Mouse (Mus musculus) urinary bladder, postnatal 25 days (tissue): ENCODE data around the gene Slc35g2.

Experiments
- DNase-seq: peaks from one replicate; pipeline ENCODE4 v3.0.0; 2022; ENCODE audit warnings: low spot score

Slc35g2 gene

GRCm38 (mm10) chr9:100558991-100559390 is 11.9 kb downstream of the Slc35g2 start:
- DNase-seq, result no peak

DNA sequence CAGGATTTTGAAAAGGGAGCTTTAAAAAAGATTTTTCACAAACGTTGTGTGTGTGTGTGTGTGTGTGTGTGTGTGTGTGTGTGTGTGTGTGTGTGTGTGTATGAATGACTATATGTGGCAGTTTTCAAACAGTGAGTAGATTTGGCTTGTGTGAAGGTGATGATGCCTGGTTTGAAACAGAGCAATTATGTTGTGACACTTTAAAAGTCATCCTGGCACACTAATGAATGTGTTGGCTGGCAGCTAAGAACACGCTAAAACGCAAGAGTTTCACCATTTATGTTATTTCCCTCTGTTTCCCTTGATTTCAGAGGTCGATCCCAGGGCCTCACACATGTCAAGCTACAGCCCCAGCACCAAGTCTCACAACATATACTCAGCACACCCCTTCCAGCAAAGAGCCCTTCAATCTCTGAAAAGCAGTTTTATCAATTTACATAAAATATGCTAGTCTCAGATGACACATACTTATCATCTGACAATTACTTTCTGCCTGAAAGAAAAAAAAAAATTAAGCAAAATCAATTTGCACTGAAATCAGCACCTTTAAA is 12.8 kb downstream of the Slc35g2 start:
- DNase-seq, result no peak

- DNase-seq, result no peak
These were observed 15.2 kb downstream of the Slc35g2 start for GRCm38 (mm10) chr9:100555686-100556085.

DNA sequence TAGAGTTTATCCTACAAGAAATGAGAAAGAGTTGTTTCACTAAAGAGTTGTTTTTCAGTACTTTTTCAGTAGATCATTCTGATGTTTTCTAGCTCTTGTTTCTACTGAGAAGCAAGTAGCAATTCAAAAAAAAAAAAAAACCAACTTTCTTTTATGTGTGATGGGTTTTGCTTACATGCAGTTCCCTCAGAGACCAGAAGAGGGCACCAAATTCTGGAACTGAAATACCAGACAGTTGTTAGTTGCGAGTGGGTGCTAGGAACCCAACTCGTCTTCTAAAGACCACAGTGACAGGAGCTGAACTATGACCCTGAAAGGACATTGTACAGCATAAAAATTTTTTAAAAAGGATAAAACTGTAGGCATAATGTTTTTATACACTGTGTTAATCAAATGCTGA is 22.6 kb downstream of the Slc35g2 start:
- DNase-seq, result no peak

DNA sequence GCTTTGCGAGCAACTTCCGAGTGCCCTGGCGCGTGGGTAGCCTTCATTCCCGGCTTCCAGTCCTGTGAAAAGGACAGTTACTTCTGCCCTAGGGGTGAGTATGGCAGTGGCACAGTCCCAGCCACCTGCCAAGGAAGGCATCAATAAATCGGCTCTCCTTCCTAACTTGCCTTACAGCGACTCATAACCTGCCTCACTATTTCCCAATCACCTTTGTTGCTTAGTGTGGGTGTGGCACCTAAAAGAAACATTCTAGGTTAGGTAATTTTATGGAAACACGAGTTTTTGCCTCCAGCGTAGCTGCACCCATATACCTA is 24.3 kb downstream of the Slc35g2 start:
- no peak for DNase-seq

GRCm38 (mm10) chr9:100545715-100546593 is 24.9 kb downstream of the Slc35g2 start, which contains the start of gene Nck1:
Nck1 (minus strand) TSS chr9:100546134.
- DNase-seq, result peak; percentile 98

- no peak for DNase-seq
These were observed 25.8 kb downstream of the Slc35g2 start for GRCm38 (mm10) chr9:100544948-100545714.

DNA sequence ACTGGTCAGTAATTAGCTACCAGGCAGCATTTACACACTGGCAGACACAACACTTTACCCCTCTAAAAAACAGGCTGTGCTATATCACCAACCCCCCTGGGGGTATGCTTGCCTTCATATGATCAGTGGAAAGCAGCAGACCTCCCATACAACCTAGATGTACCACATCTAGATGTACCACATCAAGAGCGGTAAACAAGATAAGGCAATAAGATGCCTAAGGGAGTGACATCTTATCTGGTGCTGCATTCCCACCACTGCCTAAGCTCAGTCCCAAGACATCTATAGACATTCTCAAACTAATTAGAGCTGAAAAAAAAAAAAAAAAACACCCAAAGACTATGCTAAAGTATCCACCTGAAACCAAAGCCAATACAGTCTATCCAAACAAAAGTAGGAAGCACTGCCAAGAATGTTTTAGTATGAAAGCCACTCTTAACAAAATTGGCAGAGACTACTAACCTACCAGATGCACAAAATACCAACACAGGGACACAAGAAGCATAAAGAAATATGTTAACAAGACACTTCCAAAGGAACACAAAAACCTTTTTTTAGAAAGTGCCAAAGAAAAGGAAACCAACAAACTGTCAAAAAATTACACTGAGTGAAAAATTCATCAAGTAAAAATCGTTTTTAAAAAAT is 35.1 kb downstream of the Slc35g2 start:
- no peak for DNase-seq

DNA sequence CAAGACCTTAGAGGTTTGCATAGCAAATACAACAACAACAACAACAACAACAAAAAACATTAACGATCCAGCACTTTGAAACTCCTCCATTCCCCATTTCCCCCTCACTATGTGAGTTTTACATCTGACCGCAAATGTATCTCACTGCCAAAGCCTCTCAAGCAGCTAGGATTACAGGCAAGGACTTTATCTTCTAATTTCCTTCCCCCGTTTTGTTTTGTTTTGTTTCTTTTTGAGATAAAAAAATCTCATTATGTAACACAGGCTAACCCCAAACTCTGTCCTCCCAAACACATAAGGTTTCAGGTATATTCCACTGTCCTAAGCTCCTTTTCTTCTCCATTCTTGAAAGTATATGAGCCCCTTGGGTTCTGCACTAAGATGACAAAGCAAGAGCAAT is 36.2 kb downstream of the Slc35g2 start:
- no peak for DNase-seq

- DNase-seq, result no peak
These were observed 37.9 kb downstream of the Slc35g2 start for GRCm38 (mm10) chr9:100532847-100533505.

DNA sequence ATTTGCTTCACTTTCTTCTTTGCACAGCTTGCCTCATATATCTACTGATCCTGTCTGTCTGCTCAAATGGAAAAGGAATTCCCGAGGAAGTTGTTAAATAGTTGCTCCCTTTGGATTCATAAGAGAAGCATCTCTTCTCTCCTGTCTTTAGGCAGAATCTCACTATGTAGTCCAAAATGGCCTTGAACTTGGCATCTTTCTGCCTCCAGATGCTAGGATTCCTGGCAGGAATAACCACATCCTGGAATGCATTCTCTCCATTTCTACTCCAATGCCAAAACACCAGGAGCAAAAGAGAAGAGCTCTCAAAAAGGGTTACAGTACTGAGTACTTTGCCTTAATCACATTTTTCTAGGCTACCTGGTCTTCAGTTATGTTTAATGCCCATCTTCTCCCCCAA is 39.6 kb downstream of the Slc35g2 start:
- DNase-seq, result no peak

DNA sequence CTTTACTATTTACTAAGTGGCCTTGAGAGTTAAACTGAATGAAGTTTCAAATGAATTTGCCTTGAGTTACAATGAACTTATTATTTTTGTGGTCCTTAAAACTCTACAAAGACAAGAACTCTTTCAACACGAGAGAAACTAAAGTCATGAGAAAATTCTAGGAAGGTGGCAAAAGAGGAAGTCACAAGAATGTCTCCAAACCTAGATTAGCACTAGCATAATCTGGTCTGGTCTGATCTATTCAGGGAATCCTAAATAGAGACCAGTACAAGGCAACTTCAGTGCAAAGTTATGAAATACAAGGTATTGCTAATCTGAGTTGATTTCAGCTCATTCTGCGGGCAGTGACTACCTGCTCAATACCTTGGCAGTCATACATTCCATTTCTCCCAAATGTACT is 45.7 kb downstream of the Slc35g2 start:
- no peak for DNase-seq

GRCm38 (mm10) chr9:100522029-100522428 is 48.9 kb downstream of the Slc35g2 start:
- DNase-seq, result no peak

DNA sequence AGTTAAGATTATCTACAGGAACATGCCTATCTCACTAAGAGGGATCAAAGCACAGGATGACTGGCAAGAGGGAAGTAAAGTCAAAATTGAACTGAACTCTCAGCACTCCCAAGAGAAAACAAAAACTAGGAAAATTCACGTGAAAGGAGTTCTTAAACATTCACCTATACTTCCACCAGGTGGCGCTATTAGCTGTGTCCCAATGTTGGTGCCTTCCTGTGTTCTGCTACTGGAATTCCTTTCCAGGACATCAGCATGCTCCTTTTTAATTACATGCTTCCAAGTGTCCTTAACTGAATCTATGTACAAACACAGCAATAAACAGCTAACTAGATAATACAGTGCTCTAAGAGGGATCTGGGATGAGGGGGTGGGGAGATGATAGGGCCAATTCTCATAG is 50.3 kb downstream of the Slc35g2 start:
- DNase-seq, result peak; percentile 49

DNA sequence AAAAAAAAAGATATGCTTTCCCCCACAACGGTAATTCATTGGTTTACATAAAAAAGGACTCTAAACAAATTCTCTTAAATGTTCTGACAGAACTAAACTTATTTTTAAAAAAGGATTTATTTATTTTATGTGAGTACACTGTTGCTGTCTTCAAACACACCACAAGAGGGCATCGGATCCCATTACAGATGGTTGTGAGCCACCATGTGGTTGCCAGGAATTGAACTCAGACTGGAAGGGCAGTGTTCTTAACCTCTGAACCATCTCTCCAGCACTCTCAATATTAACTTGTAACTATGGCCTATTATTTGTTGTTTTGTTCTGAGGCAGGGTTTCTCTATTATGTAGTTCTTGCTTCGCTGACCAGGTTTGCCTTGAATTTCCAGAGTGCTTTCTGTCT is 50.9 kb downstream of the Slc35g2 start:
- no peak for DNase-seq

GRCm38 (mm10) chr9:100507581-100507980 is 63.3 kb downstream of the Slc35g2 start:
- no peak for DNase-seq

GRCm38 (mm10) chr9:100506652-100507051 is 64.2 kb downstream of the Slc35g2 start:
- DNase-seq, result peak; percentile 38

DNA sequence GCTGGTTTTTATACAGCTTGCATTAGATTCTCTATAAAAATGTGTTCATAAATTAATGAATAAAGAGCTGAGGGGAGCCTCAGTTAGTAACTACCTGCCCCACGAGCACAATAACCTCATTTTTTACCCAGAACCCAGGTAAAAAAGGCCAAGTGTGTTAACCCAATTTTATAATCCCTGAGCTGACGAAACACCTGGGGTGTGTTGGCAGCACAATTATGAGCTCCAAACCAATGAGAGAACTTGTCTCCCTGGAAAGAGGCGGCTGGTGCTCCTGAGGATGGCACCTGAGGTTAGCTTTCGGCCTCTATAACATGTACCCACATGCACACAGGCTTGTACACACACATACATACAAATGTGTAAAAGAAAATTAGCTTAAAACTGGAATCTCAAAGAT is 65.4 kb downstream of the Slc35g2 start:
- no peak for DNase-seq
